16 mouse cellular contexts compared by ENCODE assay signal in genomic region chr6:5396797-5397196, GRCm38 (mm10). TPM values are rescaled to one million over a fixed set of nuclear protein-coding genes. Genes with fewer than 3 reads are reported as not detected.
A peak's percentile ranks its signal among the peaks of the same experiment; 100 is the strongest.
DNase-seq lines count a peak whose midpoint lies in the region; ATAC-seq and TF ChIP-seq lines count a peak whose summit lies in the region.
"Had no signal": no experiment of that assay in that cellular context is flagged by ENCODE, and none has a peak within 500 bp of the region (broad histone marks: within the 10 kb centered on the region; RNA-seq: fewer than 3 reads in every experiment).

No protein-coding gene starts in this region.

- no peak for ATAC-seq in forebrain, postnatal 0 days
- ATAC-seq in forebrain, embryonic 11.5 days (replicated peaks; ENCODE audit: low FRiP score) = no peak
- ATAC-seq: hindbrain, embryonic 16.5 days had no signal

- peak; percentile 45; the same call in 1 of the 2 replicates for TF ChIP-seq CTCF in forebrain, postnatal 0 days (IDR thresholded peaks at IDR 0.05; ENCODE audit: low read depth)
- peak; percentile 68 for TF ChIP-seq CTCF in layer of hippocampus, adult 2 months (conservative IDR thresholded peaks at IDR 0.05)
- no peak for TF ChIP-seq CTCF in testis, adult 2 months (IDR thresholded peaks at IDR 0.05; ENCODE audit: control insufficient read depth, insufficient read depth, insufficient replicate concordance, low read depth, low read length)

- no peak overlapping the region for H3K27ac ChIP-seq in forebrain, postnatal 0 days (ENCODE audit: low read depth, low read length)
- H3K27ac ChIP-seq in forebrain, embryonic 11.5 days (ENCODE audit: low read depth, low read length) = no peak overlapping the region
- H3K27ac ChIP-seq in layer of hippocampus, adult 2 months = no peak overlapping the region
- H3K27ac ChIP-seq in testis, adult 2 months (ENCODE audit: control insufficient read depth, insufficient read depth, low read depth, low read length) = no peak overlapping the region
- H3K27ac ChIP-seq: kidney, embryonic 15.5 days; neural tube, embryonic 12.5 days had no signal

- H3K4me1 ChIP-seq in forebrain, postnatal 0 days (ENCODE audit: insufficient read depth) = no peaks in the 10 kb centered on the region
- peaks cover 6% of the 10 kb centered on the region for H3K4me1 ChIP-seq in forebrain, embryonic 11.5 days (replicated peaks; ENCODE audit: control insufficient read depth, insufficient read depth, low read length)
- peaks cover 4% of the 10 kb centered on the region for H3K4me1 ChIP-seq in testis, adult 2 months (ENCODE audit: control insufficient read depth, insufficient read depth, low read length)
- H3K4me1 ChIP-seq: neural tube, embryonic 12.5 days had no signal

- WGBS in forebrain, postnatal 0 days = 52% methylated on average over 3 of the region's 3 CpGs
- WGBS in forebrain, embryonic 11.5 days = 72% methylated on average over 3 of the region's 3 CpGs

- TF ChIP-seq POLR2A in testis, adult 2 months (IDR thresholded peaks at IDR 0.05; ENCODE audit: control insufficient read depth, low read depth, low read length) = no peak

- H3K27me3 ChIP-seq in forebrain, postnatal 0 days (ENCODE audit: insufficient read depth, low read length) = no peaks in the 10 kb centered on the region
- H3K27me3 ChIP-seq in forebrain, embryonic 11.5 days (ENCODE audit: control insufficient read depth, insufficient read depth, low read length) = no peaks in the 10 kb centered on the region; the same call in 1 of the 2 replicates
- no peaks in the 10 kb centered on the region for H3K27me3 ChIP-seq in testis, adult 2 months (ENCODE audit: control insufficient read depth, insufficient read depth, low read length)
- H3K27me3 ChIP-seq: neural tube, embryonic 12.5 days had no signal

- no peak overlapping the region for H3K9ac ChIP-seq in forebrain, postnatal 0 days
- no peak overlapping the region for H3K9ac ChIP-seq in forebrain, embryonic 11.5 days (ENCODE audit: low read length)
- H3K9ac ChIP-seq: kidney, embryonic 15.5 days; neural tube, embryonic 12.5 days had no signal

- H3K4me3 ChIP-seq in forebrain, postnatal 0 days (ENCODE audit: low read depth, low read length) = no peak overlapping the region
- no peak overlapping the region for H3K4me3 ChIP-seq in forebrain, embryonic 11.5 days (ENCODE audit: low read depth, low read length)
- H3K4me3 ChIP-seq in layer of hippocampus, adult 2 months = no peak overlapping the region
- peak overlapping the region; percentile 60; the same call in 1 of the 2 replicates for H3K4me3 ChIP-seq in testis, adult 2 months (ENCODE audit: control insufficient read depth, low read depth, low read length)
- H3K4me3 ChIP-seq: kidney, embryonic 15.5 days; neural tube, embryonic 12.5 days had no signal

- no peaks in the 10 kb centered on the region for H3K9me3 ChIP-seq in forebrain, postnatal 0 days (ENCODE audit: low read length)
- no peaks in the 10 kb centered on the region for H3K9me3 ChIP-seq in forebrain, embryonic 11.5 days (ENCODE audit: control insufficient read depth, low read length)
- H3K9me3 ChIP-seq: kidney, embryonic 15.5 days; neural tube, embryonic 12.5 days had no signal

- DNase-seq in forebrain, postnatal 0 days = no peak
- DNase-seq in forebrain, embryonic 11.5 days (ENCODE audit: low spot score) = no peak
- no peak for DNase-seq in layer of hippocampus, adult 2 months (ENCODE audit: low spot score in 2 of 2)
- no peak for DNase-seq in layer of hippocampus, postnatal 10 days (ENCODE audit: low spot score in 2 of 2)
- DNase-seq in testis, postnatal 10 days (ENCODE audit: low spot score) = no peak
- DNase-seq in embryo, embryonic 10.5 days (ENCODE audit: low spot score) = no peak
- no peak for DNase-seq in thymus, postnatal 10 days (ENCODE audit: low spot score in 2 of 2)
- DNase-seq: B cell, adult 2 months; cerebellum, adult 18-20 months; lung, postnatal 14 days had no signal

- H3K4me2 ChIP-seq in forebrain, postnatal 0 days (ENCODE audit: low read depth) = no peak overlapping the region
- no peak overlapping the region for H3K4me2 ChIP-seq in forebrain, embryonic 11.5 days (ENCODE audit: low read depth, low read length, severe bottlenecking)
- H3K4me2 ChIP-seq: kidney, embryonic 15.5 days; neural tube, embryonic 12.5 days had no signal

- no peaks in the 10 kb centered on the region for H3K36me3 ChIP-seq in forebrain, postnatal 0 days (ENCODE audit: insufficient read depth)
- no peaks in the 10 kb centered on the region for H3K36me3 ChIP-seq in forebrain, embryonic 11.5 days (ENCODE audit: control insufficient read depth, insufficient read depth, low read length)
- no peaks in the 10 kb centered on the region for H3K36me3 ChIP-seq in testis, adult 2 months (ENCODE audit: control insufficient read depth, insufficient read depth, low read length)
- H3K36me3 ChIP-seq: kidney, embryonic 15.5 days; neural tube, embryonic 12.5 days had no signal

RNA-seq across cellular contexts. Expression of gene Asb4, which starts 13.6 kb away (rescaled TPM):
- total RNA-seq in forebrain, postnatal 0 days (2014; rRNA removed) = 7.5 and 16.3 TPM in 2 replicates
- 5.9 and 10.5 TPM in 2 replicates for polyA plus RNA-seq in forebrain, postnatal 0 days (2015; fragmentation: Nextera tagmentation; extraction: Ambion mirVana)
- polyA plus RNA-seq in forebrain, embryonic 11.5 days (2014; fragmentation: Nextera tagmentation; extraction: Ambion mirVana) = 33.4 and 34.1 TPM in 2 replicates
- under 1 TPM; 0.22 to 0.36 TPM for total RNA-seq in layer of hippocampus, adult 2 months (2021)
- 1 to 10 TPM in 1 of 2 experiments, under 1 TPM in 1; 0.65 to 1.3 TPM for total RNA-seq in layer of hippocampus, postnatal 10 days (2021)
- polyA plus RNA-seq in testis, adult 2 months (2012; rRNA removed) = 25.4 and 36.5 TPM in 2 replicates
- total RNA-seq: common myeloid progenitor, adult 5-6 weeks; MEL had no signal
